Mouse (Mus musculus): ENCODE measurements around the gene Pbdc1.

DNA sequence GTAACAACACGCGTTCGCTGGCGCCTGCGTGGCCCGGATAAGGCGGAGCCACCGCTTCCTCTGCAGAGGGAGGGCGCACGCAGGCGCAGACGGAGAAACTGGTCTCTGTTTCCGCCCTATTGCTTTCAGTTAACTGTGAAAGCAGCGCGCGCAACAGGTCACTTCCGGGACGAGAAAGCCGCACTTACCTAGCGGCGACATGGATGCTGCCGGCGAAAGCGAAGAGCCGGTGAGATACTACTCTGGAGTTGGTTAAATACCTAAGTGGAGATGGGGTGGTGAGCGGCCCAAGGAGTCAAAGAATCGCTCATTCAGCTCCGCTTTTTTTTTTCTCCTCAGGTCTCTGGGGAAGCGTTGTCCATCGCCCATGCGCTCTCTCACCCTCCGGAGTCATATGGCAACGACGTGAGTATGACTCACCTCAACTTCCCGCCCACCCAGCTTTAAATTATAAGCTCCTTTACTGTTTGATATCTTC, at the start of gene Pbdc1:
- TF ChIP-seq CTCF (IDR thresholded peaks at IDR 0.05; ENCODE audit: control insufficient read depth, insufficient read depth, insufficient replicate concordance, low read depth, low read length) (no peak), POLR2A (IDR thresholded peaks at IDR 0.05; ENCODE audit: control insufficient read depth, low read depth, low read length) (peak; percentile 73)
